Mouse (Mus musculus): Measurements from ENCODE around the gene Wdr44. TPM values are rescaled to one million over a fixed set of nuclear protein-coding genes. Genes with fewer than 3 reads are reported as not detected.

Wdr44 gene
- polyA plus RNA-seq, 1 experiment from 2014 or later = 10.7 TPM

DNA sequence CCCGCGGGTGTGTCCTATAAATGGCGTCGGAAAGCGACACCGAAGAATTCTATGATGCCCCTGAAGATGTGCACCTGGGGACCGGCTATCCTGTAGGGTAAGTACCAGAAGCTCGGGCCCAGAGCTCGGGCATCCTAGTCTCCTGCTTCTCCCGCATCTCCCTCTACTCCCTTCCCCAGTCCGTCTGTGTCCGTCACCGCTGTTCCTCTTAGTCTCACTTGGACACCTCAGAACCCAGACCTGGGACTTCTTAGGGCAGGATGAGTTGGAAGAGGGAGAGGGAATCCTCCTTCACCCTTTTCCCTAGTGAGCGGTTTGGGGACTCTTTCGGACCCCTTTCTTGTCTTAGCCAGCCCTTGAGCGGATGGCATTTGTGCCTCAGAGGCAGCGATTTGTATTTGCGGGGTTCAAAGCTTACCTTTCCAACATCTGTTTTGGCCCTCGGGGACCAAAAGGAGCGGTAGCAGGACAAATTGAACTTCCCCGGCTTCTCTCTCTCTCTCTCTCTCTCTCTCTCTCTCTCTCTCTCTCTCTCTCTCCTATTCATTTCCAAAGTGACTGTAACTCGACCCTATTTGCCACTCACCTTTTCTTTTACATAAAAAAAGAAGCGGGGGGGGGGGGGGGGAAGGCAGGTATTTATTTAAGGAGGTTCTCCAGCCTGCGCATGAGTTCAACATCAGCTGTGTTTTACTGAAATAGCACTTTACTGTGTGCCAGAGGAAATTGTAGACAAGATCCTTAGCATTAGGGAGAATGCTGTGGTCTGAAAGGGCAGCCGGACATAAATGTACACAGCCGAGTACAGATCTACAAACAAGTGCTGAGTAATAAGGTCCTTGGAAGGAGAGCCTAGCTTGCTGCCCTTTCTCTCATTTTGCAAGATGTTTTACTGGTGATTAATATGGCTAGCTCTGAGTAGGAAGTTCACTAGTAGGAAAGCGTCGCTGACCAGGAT, 871 bp downstream of the Wdr44 start:
- Histone ChIP-seq H3K27ac (ENCODE audit: low read depth, low read length) (peak overlapping the region; percentile 47; the same call in 1 of the 2 replicates), H3K9me3 (ENCODE audit: control insufficient read depth, low read length) (no peaks in the 10 kb centered on the region), H3K27me3 (ENCODE audit: control insufficient read depth, insufficient read depth, low read length) (no peaks in the 10 kb centered on the region), H3K36me3 (ENCODE audit: control insufficient read depth, insufficient read depth, low read length) (no peaks in the 10 kb centered on the region), H3K4me3 (ENCODE audit: low read depth, low read length) (peak overlapping the region; percentile 50), H3K4me1 (replicated peaks; ENCODE audit: control insufficient read depth, insufficient read depth, low read length) (no peaks in the 10 kb centered on the region), H3K9ac (ENCODE audit: low read depth, low read length) (peak overlapping the region; percentile 59), H3K4me2 (replicated peaks; ENCODE audit: low read depth, low read length) (peak overlapping the region; percentile 45)
- WGBS = 15% methylated on average over 27 of the region's 28 CpGs
- DNase-seq (ENCODE audit: low spot score) (peak; percentile 39), ATAC-seq (ENCODE audit: low FRiP score) (no peak)

DNA sequence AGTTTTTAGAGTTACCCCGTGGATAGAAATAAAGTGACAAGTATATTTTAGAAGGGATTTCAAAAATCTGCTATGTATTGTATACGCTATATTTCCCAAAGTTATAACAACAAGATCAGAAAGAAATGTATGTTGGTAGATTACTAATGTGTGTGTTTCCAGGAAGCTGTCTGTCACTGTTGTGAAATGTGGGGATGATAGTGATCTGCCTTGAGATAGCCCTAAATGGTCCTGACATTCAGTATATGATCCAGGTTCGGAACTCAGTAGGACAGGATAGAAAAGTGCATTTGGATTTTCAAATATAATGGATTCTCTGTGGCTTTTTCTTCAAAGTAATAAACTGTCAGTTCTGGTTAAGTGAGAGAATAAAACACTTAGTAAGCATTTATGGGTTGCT, 1.7 kb downstream of the Wdr44 start:
- Histone ChIP-seq H3K4me3 (ENCODE audit: low read depth, low read length) (no peak overlapping the region), H3K9me3 (ENCODE audit: control insufficient read depth, low read length) (no peaks in the 10 kb centered on the region), H3K27ac (ENCODE audit: low read depth, low read length) (no peak overlapping the region), H3K4me2 (replicated peaks; ENCODE audit: low read depth, low read length) (no peak overlapping the region), H3K9ac (ENCODE audit: low read depth, low read length) (no peak overlapping the region), H3K27me3 (ENCODE audit: control insufficient read depth, insufficient read depth, low read length) (no peaks in the 10 kb centered on the region), H3K36me3 (ENCODE audit: control insufficient read depth, insufficient read depth, low read length) (no peaks in the 10 kb centered on the region), H3K4me1 (replicated peaks; ENCODE audit: control insufficient read depth, insufficient read depth, low read length) (no peaks in the 10 kb centered on the region)
- no peak for DNase-seq (ENCODE audit: low spot score)
- ATAC-seq (ENCODE audit: low FRiP score) = no peak
- 75% methylated on average over 3 of the region's 3 CpGs for WGBS

DNA sequence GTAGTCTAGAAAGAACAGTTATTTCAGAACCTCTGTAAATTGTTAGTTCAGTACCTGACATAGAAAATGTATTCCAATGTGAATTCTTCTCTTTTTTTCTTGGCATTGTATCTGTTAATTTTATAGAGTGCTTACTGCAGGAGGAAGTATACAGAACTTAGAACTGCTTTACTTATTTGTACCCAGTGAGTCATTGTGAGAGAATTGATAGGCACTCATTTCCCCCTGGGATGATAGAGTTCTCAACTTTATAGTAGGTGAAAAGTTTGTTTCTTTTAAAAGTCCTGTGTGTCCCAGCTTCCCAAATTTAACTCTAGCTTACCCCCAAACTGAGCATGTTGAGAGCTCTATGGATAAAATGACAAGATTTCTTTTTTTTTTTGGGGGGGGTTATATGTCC, 2.3 kb downstream of the Wdr44 start:
- Histone ChIP-seq H3K4me1 (replicated peaks; ENCODE audit: control insufficient read depth, insufficient read depth, low read length) (no peaks in the 10 kb centered on the region), H3K27me3 (ENCODE audit: control insufficient read depth, insufficient read depth, low read length) (no peaks in the 10 kb centered on the region), H3K36me3 (ENCODE audit: control insufficient read depth, insufficient read depth, low read length) (no peaks in the 10 kb centered on the region), H3K9ac (ENCODE audit: low read depth, low read length) (no peak overlapping the region), H3K9me3 (ENCODE audit: control insufficient read depth, low read length) (no peaks in the 10 kb centered on the region), H3K4me2 (replicated peaks; ENCODE audit: low read depth, low read length) (no peak overlapping the region), H3K4me3 (ENCODE audit: low read depth, low read length) (no peak overlapping the region), H3K27ac (ENCODE audit: low read depth, low read length) (no peak overlapping the region)
- no peak for DNase-seq (ENCODE audit: low spot score)
- ATAC-seq (ENCODE audit: low FRiP score) = no peak

DNA sequence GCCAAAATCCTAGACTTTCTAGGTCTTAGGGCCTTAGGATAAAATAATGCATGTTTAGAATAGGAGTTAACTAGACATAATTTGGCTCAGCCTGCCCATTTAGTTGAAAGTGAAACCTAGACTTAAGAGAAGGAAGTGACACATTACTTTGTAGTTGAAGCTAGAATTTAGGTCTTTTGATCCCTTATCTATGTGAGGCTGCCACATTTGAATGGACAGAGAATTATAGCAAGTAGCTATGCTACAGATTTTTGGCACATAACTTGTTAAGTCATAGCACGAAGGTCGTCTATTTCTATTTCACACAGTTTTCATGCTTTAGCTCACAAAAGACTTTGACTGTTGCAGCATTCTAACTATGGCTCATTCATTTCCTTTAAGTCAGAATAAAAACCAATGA, 4.5 kb downstream of the Wdr44 start:
- H3K9ac ChIP-seq (ENCODE audit: low read depth, low read length) = no peak overlapping the region
- H3K4me1 ChIP-seq (replicated peaks; ENCODE audit: control insufficient read depth, insufficient read depth, low read length) = no peaks in the 10 kb centered on the region
- no peak overlapping the region for H3K4me2 ChIP-seq (replicated peaks; ENCODE audit: low read depth, low read length)
- H3K9me3 ChIP-seq (ENCODE audit: control insufficient read depth, low read length) = no peaks in the 10 kb centered on the region
- 94% methylated on average over 2 of the region's 2 CpGs for WGBS
- no peak for ATAC-seq (ENCODE audit: low FRiP score)
- H3K27ac ChIP-seq (ENCODE audit: low read depth, low read length) = no peak overlapping the region
- H3K36me3 ChIP-seq (ENCODE audit: control insufficient read depth, insufficient read depth, low read length) = no peaks in the 10 kb centered on the region
- DNase-seq (ENCODE audit: low spot score) = no peak
- no peak overlapping the region for H3K4me3 ChIP-seq (ENCODE audit: low read depth, low read length)
- no peaks in the 10 kb centered on the region for H3K27me3 ChIP-seq (ENCODE audit: control insufficient read depth, insufficient read depth, low read length)

DNA sequence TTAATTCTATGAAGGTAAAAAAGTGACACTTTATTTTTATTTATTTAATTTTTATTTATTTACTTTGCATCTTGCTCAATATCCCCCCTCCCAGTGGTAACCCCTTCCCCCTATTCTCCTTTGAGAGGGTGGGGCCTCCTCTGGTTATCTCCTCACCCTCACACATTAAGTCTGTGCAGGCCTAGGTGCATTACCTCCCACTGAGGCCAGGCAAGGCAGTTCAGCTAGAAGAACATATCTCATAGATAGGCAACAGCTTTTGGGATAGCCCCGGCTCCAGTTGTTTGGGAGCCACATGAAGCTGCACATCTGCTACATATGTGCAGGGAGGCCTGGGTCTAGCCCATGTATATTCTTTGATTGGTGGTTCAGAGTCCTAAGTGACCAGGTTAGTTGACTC, 6.2 kb downstream of the Wdr44 start:
- Histone ChIP-seq H3K4me1 (replicated peaks; ENCODE audit: control insufficient read depth, insufficient read depth, low read length) (no peaks in the 10 kb centered on the region), H3K9ac (ENCODE audit: low read depth, low read length) (no peak overlapping the region), H3K4me2 (replicated peaks; ENCODE audit: low read depth, low read length) (no peak overlapping the region), H3K27me3 (ENCODE audit: control insufficient read depth, insufficient read depth, low read length) (no peaks in the 10 kb centered on the region), H3K27ac (ENCODE audit: low read depth, low read length) (no peak overlapping the region), H3K4me3 (ENCODE audit: low read depth, low read length) (no peak overlapping the region), H3K9me3 (ENCODE audit: control insufficient read depth, low read length) (no peaks in the 10 kb centered on the region), H3K36me3 (ENCODE audit: control insufficient read depth, insufficient read depth, low read length) (no peaks in the 10 kb centered on the region)
- ATAC-seq (ENCODE audit: low FRiP score) = no peak
- 94% methylated on average over 1 of the region's 1 CpGs for WGBS
- no peak for DNase-seq (ENCODE audit: low spot score)

DNA sequence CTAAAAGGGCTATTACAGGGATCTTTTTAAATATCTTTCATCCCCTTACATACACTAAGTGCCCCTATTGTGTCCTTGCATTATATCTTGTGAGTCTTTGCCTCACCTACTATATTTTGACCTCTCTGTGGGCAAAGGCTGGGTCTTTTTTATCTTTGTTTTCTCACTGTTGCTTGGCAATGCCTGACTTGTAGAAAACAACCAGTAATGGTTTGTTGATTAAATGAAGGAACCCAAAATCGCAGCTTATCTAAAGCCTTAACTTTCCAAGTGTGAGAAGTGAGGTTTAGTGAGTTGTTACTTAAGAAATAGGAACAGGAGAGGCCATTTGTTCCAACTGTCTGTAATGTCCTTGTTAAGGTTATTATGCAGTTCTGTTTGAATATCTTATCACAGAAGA, 24.4 kb downstream of the Wdr44 start:
- no peaks in the 10 kb centered on the region for H3K36me3 ChIP-seq (ENCODE audit: control insufficient read depth, insufficient read depth, low read length)
- no peak overlapping the region for H3K27ac ChIP-seq (ENCODE audit: low read depth, low read length)
- no peak overlapping the region for H3K4me3 ChIP-seq (ENCODE audit: low read depth, low read length)
- WGBS = 91% methylated on average over 1 of the region's 1 CpGs
- DNase-seq (ENCODE audit: low spot score) (no peak), ATAC-seq (ENCODE audit: low FRiP score) (no peak)
- no peaks in the 10 kb centered on the region for H3K9me3 ChIP-seq (ENCODE audit: control insufficient read depth, low read length)
- H3K9ac ChIP-seq (ENCODE audit: low read depth, low read length) = no peak overlapping the region
- H3K4me2 ChIP-seq (replicated peaks; ENCODE audit: low read depth, low read length) = no peak overlapping the region
- no peaks in the 10 kb centered on the region for H3K4me1 ChIP-seq (replicated peaks; ENCODE audit: control insufficient read depth, insufficient read depth, low read length)
- H3K27me3 ChIP-seq (ENCODE audit: control insufficient read depth, insufficient read depth, low read length) = no peaks in the 10 kb centered on the region

DNA sequence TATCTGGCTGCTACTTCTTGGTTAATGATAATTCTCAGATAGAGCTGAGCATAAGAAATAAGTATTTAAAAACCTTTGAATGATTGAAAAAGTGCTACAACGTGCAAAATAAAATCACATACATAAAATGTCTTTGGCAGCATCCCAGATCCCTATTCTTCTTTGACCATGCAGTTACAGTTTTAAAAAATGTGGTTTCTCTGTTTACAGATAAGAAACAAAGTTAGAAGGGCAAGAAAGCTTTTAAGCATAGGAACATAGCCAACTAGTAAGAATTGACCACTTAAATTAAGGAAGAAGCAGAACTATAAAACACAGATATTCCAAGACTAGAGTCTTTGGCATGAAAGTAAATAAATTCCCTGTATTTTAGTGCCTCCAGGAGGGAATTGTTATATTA, 34.6 kb downstream of the Wdr44 start:
- DNase-seq (ENCODE audit: low spot score) (no peak), ATAC-seq (ENCODE audit: low FRiP score) (no peak)
- Histone ChIP-seq H3K27ac (ENCODE audit: low read depth, low read length) (no peak overlapping the region), H3K9me3 (ENCODE audit: control insufficient read depth, low read length) (no peaks in the 10 kb centered on the region), H3K4me2 (replicated peaks; ENCODE audit: low read depth, low read length) (no peak overlapping the region), H3K4me3 (ENCODE audit: low read depth, low read length) (no peak overlapping the region), H3K9ac (ENCODE audit: low read depth, low read length) (no peak overlapping the region), H3K4me1 (replicated peaks; ENCODE audit: control insufficient read depth, insufficient read depth, low read length) (no peaks in the 10 kb centered on the region), H3K27me3 (ENCODE audit: control insufficient read depth, insufficient read depth, low read length) (no peaks in the 10 kb centered on the region), H3K36me3 (ENCODE audit: control insufficient read depth, insufficient read depth, low read length) (no peaks in the 10 kb centered on the region)
- WGBS = 84% methylated on average over 1 of the region's 1 CpGs

DNA sequence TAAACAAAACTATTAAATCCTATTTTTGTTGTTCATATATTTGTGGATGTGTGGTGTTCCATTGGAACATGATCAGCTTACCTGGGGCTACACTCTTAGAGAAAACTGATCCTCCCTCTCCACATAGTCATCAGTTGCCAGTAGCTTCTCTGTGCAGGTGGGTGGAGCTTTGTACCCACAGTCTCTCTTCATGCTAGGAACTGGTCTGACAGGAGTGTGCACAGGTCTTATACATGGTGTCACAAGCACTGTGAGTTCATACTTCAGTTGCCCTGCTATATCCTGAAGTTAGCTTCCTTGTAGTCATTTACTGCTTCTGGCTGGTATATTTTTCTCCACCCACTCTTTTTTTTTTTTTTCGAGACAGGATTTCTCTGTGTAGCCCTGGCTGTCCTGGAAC, 61.8 kb downstream of the Wdr44 start:
- Histone ChIP-seq H3K4me2 (replicated peaks; ENCODE audit: low read depth, low read length) (no peak overlapping the region), H3K36me3 (ENCODE audit: control insufficient read depth, insufficient read depth, low read length) (no peaks in the 10 kb centered on the region), H3K4me1 (replicated peaks; ENCODE audit: control insufficient read depth, insufficient read depth, low read length) (no peaks in the 10 kb centered on the region), H3K9me3 (ENCODE audit: control insufficient read depth, low read length) (no peaks in the 10 kb centered on the region), H3K9ac (ENCODE audit: low read depth, low read length) (no peak overlapping the region), H3K27ac (ENCODE audit: low read depth, low read length) (no peak overlapping the region), H3K27me3 (ENCODE audit: control insufficient read depth, insufficient read depth, low read length) (no peaks in the 10 kb centered on the region), H3K4me3 (ENCODE audit: low read depth, low read length) (no peak overlapping the region)
- ATAC-seq (ENCODE audit: low FRiP score) (no peak), DNase-seq (ENCODE audit: low spot score) (no peak)
- no CpG with 5 or more reads among the region's 1 CpGs for WGBS

DNA sequence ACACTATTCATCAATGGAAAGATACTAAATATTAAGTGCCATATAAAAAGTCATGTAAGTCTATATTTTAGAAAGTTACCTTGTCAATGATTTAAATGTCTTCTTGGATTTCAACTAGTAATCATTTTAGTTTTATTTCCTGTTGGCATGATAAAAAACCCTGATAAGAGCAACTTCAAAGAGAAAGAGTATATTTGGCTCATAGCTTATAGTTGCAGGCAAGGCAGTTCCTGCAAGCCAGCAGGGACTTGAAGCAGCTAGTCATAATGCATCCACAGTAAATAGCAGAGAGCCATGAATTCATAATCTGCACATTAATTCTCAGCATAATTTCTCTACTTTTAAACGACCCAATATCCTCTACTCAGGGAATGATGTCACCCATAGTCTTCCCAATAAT, 75.0 kb downstream of the Wdr44 start:
- Histone ChIP-seq H3K36me3 (ENCODE audit: control insufficient read depth, insufficient read depth, low read length) (no peaks in the 10 kb centered on the region), H3K9ac (ENCODE audit: low read depth, low read length) (no peak overlapping the region), H3K27me3 (ENCODE audit: control insufficient read depth, insufficient read depth, low read length) (no peaks in the 10 kb centered on the region), H3K9me3 (ENCODE audit: control insufficient read depth, low read length) (no peaks in the 10 kb centered on the region), H3K27ac (ENCODE audit: low read depth, low read length) (no peak overlapping the region), H3K4me1 (replicated peaks; ENCODE audit: control insufficient read depth, insufficient read depth, low read length) (no peaks in the 10 kb centered on the region), H3K4me2 (replicated peaks; ENCODE audit: low read depth, low read length) (no peak overlapping the region), H3K4me3 (ENCODE audit: low read depth, low read length) (no peak overlapping the region)
- no peak for DNase-seq (ENCODE audit: low spot score)
- no peak for ATAC-seq (ENCODE audit: low FRiP score)
- 80% methylated on average over 1 of the region's 1 CpGs for WGBS

All from hindbrain, embryonic 11.5 days (tissue).